Mouse (Mus musculus) heart, postnatal 0 days (tissue): ENCODE measurements around the gene Lce1j.

Experiments
- CTCF ChIP-seq: IDR thresholded peaks from 2 replicates; pipeline ENCODE4 v1.5.1; 2016; ENCODE audit warnings: antibody characterized with exemption, control low read depth, low read depth
- EP300 ChIP-seq: IDR thresholded peaks from 2 replicates; pipeline ENCODE4 v1.6.1; 2016; ENCODE audit warnings: antibody characterized with exemption, low read depth

GRCm38 (mm10) chr3:92778799-92779198 lies 11.5 kb downstream of the Lce1j start, which contains the start of gene Lce1i:
- TF ChIP-seq CTCF (no peak), EP300 (no peak)
